Mouse (Mus musculus) brain, embryonic 18.5 days (tissue): ENCODE measurements around the gene Txnrd2.

ENCODE experiments used
- DNase-seq: peaks from one replicate; pipeline ENCODE4 v3.0.0-alpha.2; 2012; ENCODE audit warnings: low read depth, low spot score

The Txnrd2 gene

DNA sequence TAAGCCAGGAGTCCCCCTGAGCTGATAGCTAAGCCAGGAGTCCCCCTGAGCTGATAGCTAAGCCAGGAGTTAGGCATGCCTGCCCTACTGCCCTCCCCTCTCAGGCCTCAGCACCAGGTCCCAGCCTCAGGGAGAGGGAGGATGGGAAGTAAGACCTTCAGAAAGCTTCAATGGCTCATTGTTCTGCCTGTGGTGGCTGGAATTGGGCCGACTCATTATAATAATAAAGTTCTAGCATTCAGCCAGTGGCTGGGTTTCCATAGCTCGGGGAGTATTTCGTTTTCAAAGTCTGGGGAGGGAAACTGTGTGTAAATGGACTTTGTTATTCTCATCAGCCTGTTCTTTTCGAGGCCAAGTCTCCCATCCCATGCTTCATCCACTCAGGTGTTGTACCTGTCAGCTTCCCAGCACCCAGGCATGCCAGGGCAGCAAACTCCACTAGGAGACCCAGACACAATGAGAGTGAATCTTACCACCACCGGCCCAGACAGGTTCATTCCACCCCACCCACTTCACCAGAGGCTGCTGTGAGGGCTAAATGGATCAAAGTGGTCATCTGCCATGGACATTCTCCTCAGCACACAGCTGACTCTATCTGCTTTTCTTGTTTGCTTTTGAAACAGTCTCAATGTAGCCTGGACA lies 58.7 kb downstream of the Txnrd2 start:
- no peak for DNase-seq

DNA sequence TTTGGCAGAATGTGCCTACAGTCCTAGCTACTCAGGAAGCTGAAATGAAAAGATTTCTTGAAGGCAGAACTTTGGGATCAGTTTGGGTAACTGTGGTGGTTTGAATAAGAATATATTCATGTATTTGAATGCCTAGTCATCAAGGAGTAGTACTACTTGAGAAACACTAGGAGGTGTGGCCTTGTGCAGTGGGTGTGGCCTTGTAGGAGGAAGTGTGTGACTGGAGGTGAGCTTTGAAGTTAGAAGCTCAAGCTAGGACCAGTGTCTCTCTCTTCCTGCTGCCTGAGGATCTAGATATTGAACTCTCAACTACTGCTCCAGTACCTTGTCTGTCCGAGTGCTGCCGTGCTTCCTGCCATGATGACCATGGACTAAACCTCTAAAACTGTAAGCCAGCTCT lies 59.9 kb downstream of the Txnrd2 start:
- no peak for DNase-seq

DNA sequence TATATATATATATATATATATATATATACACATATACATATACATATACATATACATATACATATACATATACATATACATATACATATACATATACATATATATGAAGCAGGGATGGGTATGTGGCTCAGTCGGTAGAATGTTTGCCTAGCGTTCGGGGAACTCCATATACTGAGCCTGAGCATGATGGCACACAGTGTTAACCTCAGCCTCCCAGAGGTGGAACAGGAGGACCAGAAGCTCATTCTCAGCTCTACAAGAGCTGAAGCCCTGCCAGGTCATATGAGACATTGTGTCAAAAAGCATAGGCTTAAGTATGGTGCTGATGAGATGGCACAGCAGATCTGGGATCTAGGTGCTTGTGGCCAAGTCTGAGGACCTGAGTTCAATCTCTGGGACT lies 64.1 kb downstream of the Txnrd2 start:
- DNase-seq: no peak

DNA sequence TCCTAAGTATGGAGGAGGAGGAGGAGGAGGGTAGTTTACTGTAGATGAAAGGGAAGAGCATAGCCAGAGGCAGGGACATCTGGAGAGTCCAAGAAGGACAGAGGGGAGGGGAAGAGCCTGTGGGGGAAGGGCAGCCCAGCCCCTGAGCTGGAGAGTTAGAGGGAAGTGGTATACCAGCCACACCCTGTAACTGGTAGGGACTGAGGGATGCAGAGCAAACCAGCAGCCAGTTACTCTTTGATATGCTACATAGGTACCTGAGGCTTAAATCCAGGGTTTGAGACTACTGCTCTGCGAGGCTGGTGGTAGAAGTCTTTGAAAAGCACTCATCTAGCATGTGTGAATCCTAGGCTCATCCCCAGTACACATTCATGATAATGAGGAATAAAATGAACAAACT lies 64.7 kb downstream of the Txnrd2 start:
- DNase-seq: no peak

DNA sequence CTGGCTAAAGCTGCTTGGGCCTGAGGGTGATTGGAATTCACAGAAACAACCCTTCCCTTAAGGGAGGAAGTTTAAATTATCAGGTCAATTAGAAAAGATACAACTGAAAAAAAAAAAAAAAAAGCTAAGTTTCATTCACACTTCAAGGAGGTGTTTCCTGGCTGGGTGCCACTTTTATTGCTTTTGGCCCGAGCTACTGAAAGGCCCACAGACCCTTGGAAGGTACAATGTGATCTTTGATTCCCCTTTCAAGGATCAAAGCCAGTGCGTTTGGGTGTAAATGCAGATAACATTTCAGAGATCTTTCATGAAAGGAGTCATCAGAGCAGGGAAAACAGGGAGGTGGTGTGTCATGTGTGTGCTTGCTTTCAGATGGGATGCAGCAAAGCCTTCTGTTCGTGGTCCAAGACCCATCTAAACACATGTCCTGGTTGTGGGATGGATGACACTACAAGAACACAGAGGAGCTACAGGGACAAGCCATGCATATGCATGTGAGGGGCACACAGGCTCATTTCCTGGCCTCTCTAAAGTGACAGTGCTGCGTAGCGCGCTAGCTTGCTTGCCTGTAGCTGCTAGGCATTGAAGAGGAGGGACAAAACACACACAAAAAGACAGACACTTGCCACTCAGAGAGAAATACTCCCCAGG lies 71.8 kb downstream of the Txnrd2 start:
- DNase-seq: no peak

DNA sequence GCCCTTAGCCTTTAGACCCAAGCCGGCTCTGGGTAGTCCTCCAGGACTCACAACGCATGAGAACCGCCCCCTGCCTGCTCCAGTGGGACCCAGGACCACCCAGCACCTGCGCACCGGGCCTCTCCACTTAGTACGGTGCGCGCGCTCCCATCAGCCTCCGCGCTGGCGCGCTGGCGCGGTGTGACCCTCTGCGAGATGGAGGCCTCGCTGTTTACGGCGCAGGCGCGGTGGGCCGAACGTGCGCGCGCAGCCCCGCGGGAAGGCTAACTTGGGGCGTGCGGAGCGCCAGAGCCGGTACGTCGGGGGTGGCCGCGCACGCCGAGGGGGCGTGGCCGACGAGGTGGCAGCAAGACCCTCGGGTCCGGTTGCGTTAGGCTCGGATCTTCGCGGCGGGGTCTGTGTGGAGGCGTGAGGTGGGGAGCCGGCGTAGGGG lies 72.4 kb downstream of the Txnrd2 start, which contains the start of the genes Gnb1l and Rtl10:
Gnb1l (plus strand) TSS at position 156 of the 433 bp plus-strand sequence.
Rtl10 (plus strand) TSS at position 344 of the 433 bp plus-strand sequence.
- DNase-seq: peak; percentile 92

DNA sequence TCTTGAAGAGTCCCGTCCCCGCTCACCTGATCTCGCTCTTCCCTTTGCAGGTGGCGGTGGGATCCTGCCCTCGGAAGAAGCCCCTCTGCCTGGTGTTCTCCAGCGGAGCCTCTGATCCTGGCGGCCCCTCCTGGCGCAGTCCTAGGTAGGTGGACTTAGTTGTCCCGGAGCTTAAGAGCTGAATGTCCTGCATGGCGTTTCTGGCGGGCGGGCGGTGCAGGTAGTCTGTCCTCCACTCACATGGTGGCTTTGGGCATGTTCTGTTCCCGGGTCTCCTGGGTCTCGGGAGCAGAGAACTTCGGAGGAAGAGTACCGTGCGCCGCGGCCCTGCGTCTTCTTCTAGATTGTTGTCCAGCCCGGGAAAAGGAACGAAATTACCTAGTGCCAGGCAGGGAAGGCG lies 72.8 kb downstream of the Txnrd2 start:
- DNase-seq: no peak

DNA sequence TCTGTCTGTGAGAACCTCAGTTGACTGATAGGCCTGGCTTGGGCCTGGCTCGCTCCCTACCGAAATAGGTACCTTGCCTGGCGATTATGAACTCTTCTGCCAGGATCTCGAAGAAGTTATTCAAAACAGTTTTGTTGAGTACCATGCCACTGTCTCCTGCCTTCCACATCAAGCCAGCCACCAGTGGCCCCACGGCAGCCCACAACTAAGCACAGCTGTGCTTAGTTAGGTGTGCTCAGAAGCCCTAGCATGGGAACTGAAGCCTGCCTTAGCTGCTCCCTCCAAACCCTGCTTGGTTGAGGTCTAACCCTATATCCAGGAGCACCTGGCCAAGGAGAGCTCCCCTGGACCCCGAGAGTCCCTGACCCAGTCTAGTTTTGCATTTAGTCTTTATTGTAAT lies 75.3 kb downstream of the Txnrd2 start:
- DNase-seq: no peak

DNA sequence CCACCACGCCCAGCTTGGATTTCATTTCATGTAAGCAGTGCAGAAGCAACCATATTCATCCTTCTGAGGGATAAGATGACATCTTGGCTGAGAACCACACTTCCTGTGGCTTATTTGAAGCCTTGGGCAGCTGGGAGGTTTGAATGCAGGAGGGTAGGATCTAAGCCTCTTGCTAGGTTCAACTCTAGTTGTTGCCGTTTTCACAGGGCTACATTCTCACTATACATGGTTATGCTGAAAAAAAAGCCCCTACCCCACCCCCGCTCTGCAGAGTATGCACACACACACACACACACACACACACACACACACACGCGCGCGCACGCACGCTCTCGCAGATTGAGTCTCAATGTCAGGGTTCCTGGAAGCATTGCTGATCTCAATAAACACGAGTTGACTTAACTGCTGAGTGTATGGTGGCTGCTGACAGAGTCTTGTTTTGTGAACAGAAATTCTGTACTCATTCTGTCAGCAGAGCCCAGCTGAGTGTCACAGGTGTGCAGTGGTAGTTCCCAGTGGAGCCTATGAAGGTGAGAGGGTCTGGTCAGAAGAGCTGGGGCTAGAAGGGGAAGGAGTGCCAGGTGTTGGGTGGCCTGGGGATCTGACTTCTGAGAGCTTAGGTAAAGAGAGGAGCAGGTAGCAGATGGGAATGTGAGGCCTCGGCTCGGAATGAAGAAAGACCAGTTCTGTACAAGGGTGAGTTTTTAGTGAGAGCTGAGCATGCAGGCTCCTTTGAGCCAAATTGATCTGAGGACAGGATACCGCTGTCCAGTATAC lies 77.6 kb downstream of the Txnrd2 start:
- no peak for DNase-seq

DNA sequence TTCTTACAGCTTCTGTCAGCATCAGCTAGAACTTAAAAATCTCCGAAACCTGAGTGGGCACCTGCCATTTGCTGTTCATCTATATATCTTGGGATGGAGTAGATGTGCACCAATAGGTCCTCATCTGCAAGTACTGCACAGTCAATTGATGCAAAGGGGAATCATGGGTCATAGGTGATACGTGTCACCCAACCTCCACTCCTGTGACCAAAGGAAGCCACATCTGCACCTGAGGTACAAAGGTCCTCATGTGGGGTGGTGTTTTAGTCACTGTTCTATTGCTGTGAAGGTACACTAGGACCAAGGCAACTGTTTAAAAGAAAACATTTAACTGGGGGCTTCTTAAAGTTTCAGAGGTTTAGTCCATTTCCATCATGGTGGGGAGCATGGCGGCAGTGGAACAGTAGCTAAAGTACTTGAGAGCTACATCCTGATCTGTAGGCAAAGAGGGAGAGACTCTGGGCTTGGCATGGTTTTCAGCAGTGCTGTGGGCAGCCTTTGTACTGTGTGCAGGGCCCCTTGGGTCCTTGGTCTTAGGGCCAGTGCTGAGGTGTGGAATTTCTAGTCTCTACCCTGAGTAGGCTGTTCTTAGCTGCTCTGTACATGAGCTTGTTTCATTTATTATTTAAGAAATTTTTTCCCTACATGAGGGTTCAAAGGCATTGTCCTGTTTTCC lies 80.5 kb downstream of the Txnrd2 start:
- no peak for DNase-seq

DNA sequence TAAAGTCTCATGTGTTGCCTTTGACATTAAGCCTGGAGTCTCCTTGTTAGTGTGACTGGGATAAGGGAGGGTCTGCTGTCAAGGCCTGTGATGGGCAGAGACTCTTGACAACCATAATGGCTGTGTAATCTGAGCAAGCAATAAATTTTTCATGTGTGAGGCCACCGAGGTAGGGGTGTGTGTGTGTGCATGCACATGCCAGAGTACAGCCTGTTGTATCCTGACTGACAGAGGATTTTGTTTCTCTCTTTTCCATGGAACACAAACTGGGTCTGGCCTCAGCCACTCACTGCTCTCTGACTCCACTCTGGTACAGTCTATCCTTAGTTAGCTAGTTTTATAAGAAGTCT lies 81.0 kb downstream of the Txnrd2 start:
- DNase-seq: no peak

DNA sequence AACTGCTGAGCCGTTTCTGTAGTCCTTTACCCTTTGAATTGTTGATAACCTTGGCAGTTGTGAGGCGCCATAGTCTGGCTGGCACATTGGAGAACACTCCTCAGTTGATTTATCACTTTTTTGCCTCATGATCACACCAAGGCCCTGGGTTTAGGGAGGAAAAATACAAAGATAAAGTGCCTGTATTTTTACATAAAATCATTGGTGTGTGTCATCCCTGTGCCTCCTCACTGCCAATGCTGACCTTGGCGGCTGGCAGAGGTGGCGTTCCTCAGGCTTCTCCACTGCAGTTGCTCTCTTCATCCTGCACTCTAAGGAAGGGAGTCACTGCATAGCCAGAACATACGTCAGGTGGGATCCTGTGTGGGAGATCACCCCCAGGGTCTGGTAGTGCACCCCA lies 85.6 kb downstream of the Txnrd2 start:
- no peak for DNase-seq

DNA sequence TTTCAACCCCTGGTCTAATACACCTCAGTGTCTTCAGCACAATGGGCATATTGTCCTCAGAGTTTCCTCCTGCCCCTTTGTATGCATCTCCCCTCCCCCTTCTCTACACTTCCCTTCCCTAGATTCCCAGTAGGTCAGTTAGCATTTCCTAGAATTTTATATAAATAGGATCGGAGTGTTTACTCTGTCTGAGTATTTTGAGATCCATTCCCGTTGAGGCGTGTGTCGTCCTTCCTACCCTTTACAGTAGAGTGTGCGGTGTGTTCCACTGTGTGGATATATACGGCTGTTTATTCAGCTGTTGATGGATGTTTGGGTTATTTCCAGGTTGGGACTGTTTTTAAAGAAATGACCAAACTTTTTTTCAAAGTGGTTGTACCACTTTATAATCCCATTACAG lies 87.3 kb downstream of the Txnrd2 start:
- DNase-seq: no peak

DNA sequence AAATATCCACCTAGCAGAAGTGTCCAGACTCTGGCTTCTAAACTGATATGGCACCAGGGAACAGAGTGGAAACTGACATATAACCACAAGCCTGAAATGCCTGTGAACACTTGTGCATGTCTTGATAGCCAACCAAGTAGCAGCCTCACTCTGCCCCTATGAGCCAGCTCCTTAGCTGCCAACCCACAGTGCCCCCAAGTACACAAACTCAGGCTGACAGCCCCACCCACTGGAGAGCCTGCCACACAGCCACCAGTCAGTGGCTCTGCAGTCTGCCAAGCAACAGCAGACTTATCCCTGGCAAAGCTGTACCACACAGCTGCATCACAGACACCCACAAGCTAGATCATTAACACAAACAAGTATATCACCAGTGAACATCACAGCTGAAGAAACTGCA lies 91.9 kb downstream of the Txnrd2 start:
- no peak for DNase-seq

DNA sequence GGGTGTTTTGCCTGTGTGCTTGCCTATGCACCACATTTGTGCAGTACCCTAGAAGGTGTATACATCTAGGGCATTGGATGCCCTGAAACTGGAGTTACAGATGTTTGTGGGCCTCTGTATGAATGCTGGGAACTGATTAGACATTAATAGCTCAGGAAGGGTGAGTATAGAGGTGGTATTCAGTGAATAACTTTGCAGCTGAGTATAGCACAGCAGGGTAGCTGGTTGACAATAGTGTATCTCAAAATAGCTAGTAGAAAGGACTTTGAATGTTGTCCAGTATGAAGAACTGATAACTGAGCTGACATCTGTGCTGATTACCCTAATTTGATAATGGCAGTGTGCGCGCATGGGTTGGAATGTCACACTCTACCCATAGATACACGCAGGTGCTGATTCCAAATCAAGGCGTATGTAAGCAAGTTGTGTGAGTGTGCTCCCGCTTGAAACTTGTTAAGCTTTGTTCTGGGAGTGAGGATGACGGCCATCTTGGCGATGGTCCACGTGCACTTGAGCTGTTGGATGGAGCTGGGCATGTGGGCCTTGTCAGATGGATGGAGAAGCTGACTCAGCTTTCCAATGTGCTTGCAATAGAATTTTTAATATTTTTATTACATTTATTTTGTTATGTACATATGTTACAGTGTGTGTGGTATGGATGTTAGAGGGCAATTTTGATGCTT lies 97.5 kb downstream of the Txnrd2 start:
- DNase-seq: no peak

DNA sequence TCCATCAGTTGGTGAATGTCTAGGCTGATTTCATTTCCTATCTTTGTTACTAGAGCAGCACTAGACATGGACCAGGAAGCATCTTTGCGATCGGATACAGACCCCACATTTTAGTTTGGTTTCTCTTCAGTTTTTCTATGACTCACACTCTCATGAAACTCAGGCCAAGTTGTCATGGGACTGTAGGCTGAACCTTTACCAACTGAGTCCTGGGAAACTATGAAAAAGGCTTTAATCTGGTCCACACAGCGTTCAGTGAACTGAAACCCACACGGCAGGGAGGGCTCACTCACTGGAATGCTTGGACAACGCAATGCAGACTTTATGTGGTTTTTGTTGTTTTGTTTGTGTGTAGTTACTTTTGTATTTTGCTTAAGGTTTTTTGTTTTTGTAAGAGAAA lies 102.5 kb downstream of the Txnrd2 start:
- no peak for DNase-seq
